Mouse (Mus musculus) E14TG2a.4 (cell line): Measurements from ENCODE around the gene Uggt2.

Experiments used
- CTCF ChIP-seq: conservative IDR thresholded peaks from 2 replicates; pipeline ENCODE4 v1.5.1; 2014; ENCODE audit warnings: low read length
- POU5F1 ChIP-seq: IDR thresholded peaks from 2 replicates; pipeline ENCODE4 v1.6.1; 2014; ENCODE audit warnings: low read length, borderline replicate concordance

DNA sequence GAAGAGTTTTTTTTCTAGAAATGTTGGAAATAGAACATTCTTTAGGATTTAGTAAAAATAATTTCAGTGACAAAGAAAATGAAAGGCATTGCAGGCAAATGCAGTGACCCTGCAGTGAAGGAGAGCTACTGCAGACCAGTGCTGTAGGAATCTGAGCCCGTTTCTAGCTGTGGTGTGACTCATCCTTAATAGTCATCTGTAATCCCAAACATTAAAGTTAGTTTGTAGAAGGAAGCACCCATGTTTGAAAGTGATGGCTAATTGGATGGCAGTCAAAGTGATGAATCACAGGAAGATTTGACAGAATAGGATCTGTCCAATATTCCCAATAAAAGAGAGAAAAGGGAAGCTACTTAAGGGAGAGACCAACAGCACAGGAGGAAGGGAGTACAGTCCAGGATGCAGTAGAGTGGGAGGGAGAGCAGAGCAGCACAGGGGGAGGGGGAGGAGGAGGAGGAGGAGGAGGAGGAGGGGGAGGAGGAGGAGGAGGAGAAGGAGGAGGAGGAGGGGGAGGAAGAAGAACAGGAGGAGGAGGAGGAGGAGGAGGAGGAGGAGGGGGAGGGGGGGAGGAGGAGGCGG, 71.5 kb downstream of the Uggt2 start:
- no peak for TF ChIP-seq CTCF
- TF ChIP-seq POU5F1, result no peak
